In the genomic region with DNA sequence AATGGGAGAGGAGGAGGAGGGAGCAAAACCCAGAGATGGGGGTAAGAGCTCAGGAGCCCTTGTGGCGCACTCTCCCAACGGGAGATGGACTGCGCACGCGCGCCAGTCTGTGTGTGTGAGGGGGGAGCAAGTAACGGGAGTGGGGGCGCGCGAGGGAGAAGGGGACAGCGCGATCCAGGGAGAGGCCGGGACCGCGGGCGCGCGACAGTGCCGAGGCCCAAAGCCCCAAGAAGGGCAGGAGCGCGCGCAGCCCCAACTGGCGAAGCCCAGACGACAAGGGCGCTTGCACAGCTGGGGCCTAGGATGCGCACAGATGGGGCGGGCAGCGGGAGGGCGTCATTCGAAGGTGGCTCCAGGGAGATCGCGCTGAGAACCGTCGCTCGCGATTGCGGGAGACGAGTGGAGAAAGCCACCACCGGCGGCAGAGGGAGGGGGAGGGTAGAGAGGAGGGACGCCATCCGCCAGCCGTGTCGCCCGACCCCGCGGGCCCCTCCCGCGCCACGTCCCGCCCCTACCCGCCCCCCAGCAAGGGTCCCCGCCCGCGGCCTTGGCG, we compare ENCODE assay signal across 8 mouse cellular contexts. TPM values are rescaled to one million over a fixed set of nuclear protein-coding genes. Genes with fewer than 3 reads are reported as not detected.
DNase-seq lines count a peak whose midpoint lies in the region; ATAC-seq and TF ChIP-seq lines count a peak whose summit lies in the region.

No protein-coding gene starts in this region.

- no peak for TF ChIP-seq CTCF in bone marrow, adult 2 months (IDR thresholded peaks at IDR 0.05; ENCODE audit: control insufficient read depth, insufficient read depth, low read length)

- peak; percentile 81 for ATAC-seq in embryonic facial prominence, embryonic 14.5 days (ENCODE audit: low read depth)
- peak; percentile 70 for ATAC-seq in limb, embryonic 13.5 days (ENCODE audit: low FRiP score, low read depth)
- ATAC-seq in midbrain, embryonic 15.5 days (replicated peaks) = peak; percentile 86

- H3K27me3 ChIP-seq in embryonic facial prominence, embryonic 14.5 days (replicated peaks; ENCODE audit: control insufficient read depth, insufficient read depth, low read length) = no peaks in the 10 kb centered on the region; the same call in 1 of the 2 replicates
- H3K27me3 ChIP-seq in limb, embryonic 13.5 days = peaks cover 15% of the 10 kb centered on the region; the same call in 1 of the 2 replicates
- no peaks in the 10 kb centered on the region for H3K27me3 ChIP-seq in midbrain, embryonic 15.5 days (replicated peaks)

- H3K4me1 ChIP-seq in bone marrow, adult 2 months (ENCODE audit: control insufficient read depth, insufficient read depth, low read length) = no peaks in the 10 kb centered on the region
- H3K4me1 ChIP-seq in embryonic facial prominence, embryonic 14.5 days (ENCODE audit: control insufficient read depth, insufficient read depth, low read length) = peaks cover 4% of the 10 kb centered on the region; the same call in 1 of the 2 replicates
- peaks cover 11% of the 10 kb centered on the region; the same call in 1 of the 2 replicates for H3K4me1 ChIP-seq in limb, embryonic 13.5 days
- peaks cover 16% of the 10 kb centered on the region for H3K4me1 ChIP-seq in midbrain, embryonic 15.5 days

- peak; percentile 81 for DNase-seq in A20 (ENCODE audit: low read depth, low spot score)
- DNase-seq in embryonic facial prominence, embryonic 14.5 days (ENCODE audit: low spot score) = peak; percentile 90
- peak; percentile 65 for DNase-seq in heart, adult 8-10 months (ENCODE audit: low spot score)
- peak; percentile 71 for DNase-seq in kidney, adult 8-10 months
- peak; percentile 64 to 67 for DNase-seq in spleen, adult 18-20 months

- peak overlapping the region; percentile 98 for H3K4me3 ChIP-seq in bone marrow, adult 2 months (replicated peaks; ENCODE audit: control insufficient read depth, low read depth, low read length)
- H3K4me3 ChIP-seq in embryonic facial prominence, embryonic 14.5 days (ENCODE audit: low read depth, low read length) = peak overlapping the region; percentile 61
- peak overlapping the region; percentile 59 for H3K4me3 ChIP-seq in limb, embryonic 13.5 days
- peak overlapping the region; percentile 60 for H3K4me3 ChIP-seq in midbrain, embryonic 15.5 days

- H3K9ac ChIP-seq in embryonic facial prominence, embryonic 14.5 days (ENCODE audit: low read depth, low read length) = peak overlapping the region; percentile 85
- H3K9ac ChIP-seq in limb, embryonic 13.5 days = peak overlapping the region; percentile 77
- peak overlapping the region; percentile 62 for H3K9ac ChIP-seq in midbrain, embryonic 15.5 days

- H3K4me2 ChIP-seq in embryonic facial prominence, embryonic 14.5 days (ENCODE audit: low read depth, low read length) = peak overlapping the region; percentile 63
- peak overlapping the region; percentile 64 for H3K4me2 ChIP-seq in limb, embryonic 13.5 days (replicated peaks)
- H3K4me2 ChIP-seq in midbrain, embryonic 15.5 days = peak overlapping the region; percentile 54

- H3K27ac ChIP-seq in bone marrow, adult 2 months (ENCODE audit: control insufficient read depth, insufficient read depth, low read depth, low read length, poor library complexity) = peak overlapping the region; percentile 95
- H3K27ac ChIP-seq in embryonic facial prominence, embryonic 14.5 days (replicated peaks; ENCODE audit: low read depth, low read length) = peak overlapping the region; percentile 94
- peak overlapping the region; percentile 93 for H3K27ac ChIP-seq in limb, embryonic 13.5 days
- H3K27ac ChIP-seq in midbrain, embryonic 15.5 days = peak overlapping the region; percentile 97

- WGBS in bone marrow, adult 2 months = 11% methylated on average over 30 of the region's 56 CpGs
- 38% methylated on average over 14 of the region's 56 CpGs for WGBS in embryonic facial prominence, embryonic 14.5 days
- WGBS in limb, embryonic 13.5 days = 10% methylated on average over 38 of the region's 56 CpGs
- WGBS in midbrain, embryonic 15.5 days = 25% methylated on average over 40 of the region's 56 CpGs

- H3K36me3 ChIP-seq in embryonic facial prominence, embryonic 14.5 days (ENCODE audit: control insufficient read depth, insufficient read depth, low read length) = no peaks in the 10 kb centered on the region
- no peaks in the 10 kb centered on the region for H3K36me3 ChIP-seq in limb, embryonic 13.5 days
- no peaks in the 10 kb centered on the region for H3K36me3 ChIP-seq in midbrain, embryonic 15.5 days (replicated peaks)

- H3K9me3 ChIP-seq in embryonic facial prominence, embryonic 14.5 days (ENCODE audit: control insufficient read depth, low read length) = no peaks in the 10 kb centered on the region
- no peaks in the 10 kb centered on the region for H3K9me3 ChIP-seq in limb, embryonic 13.5 days
- no peaks in the 10 kb centered on the region for H3K9me3 ChIP-seq in midbrain, embryonic 15.5 days

- peak; percentile 31; the same call in 1 of the 2 replicates for TF ChIP-seq POLR2A in bone marrow, adult 2 months (IDR thresholded peaks at IDR 0.05; ENCODE audit: borderline replicate concordance, control insufficient read depth, low read depth, low read length)

RNA-seq across cellular contexts. Expression of gene Opn1mw, which starts 42.2 kb away (rescaled TPM):
- polyA plus RNA-seq in bone marrow, adult 2 months (2011; ENCODE audit: insufficient read depth, insufficient read length, low replicate concordance, missing spikeins) = not detected in 2 replicates
- not detected in 2 replicates for polyA plus RNA-seq in embryonic facial prominence, embryonic 14.5 days (2014; fragmentation: Nextera tagmentation; extraction: Ambion mirVana)
- not detected for total RNA-seq in heart, adult 8-10 months (2022)
- polyA plus RNA-seq in limb, embryonic 13.5 days (2015; fragmentation: Nextera tagmentation; extraction: Ambion mirVana) = not detected in 2 replicates
- polyA plus RNA-seq in midbrain, embryonic 15.5 days (2015; fragmentation: Nextera tagmentation; extraction: Ambion mirVana) = not detected in 2 replicates

RNA-seq across cellular contexts. Expression of gene Mecp2, which starts 50.1 kb away (rescaled TPM):
- 13.2 and 15.1 TPM in 2 replicates for polyA plus RNA-seq in bone marrow, adult 2 months (2011; ENCODE audit: insufficient read depth, insufficient read length, low replicate concordance, missing spikeins)
- polyA plus RNA-seq in embryonic facial prominence, embryonic 14.5 days (2014; fragmentation: Nextera tagmentation; extraction: Ambion mirVana) = 10.4 and 11.3 TPM in 2 replicates
- total RNA-seq in heart, adult 8-10 months (2022) = 10 to 100 TPM; 25.3 to 36.9 (median 31.0) TPM
- 12.5 and 12.8 TPM in 2 replicates for polyA plus RNA-seq in limb, embryonic 13.5 days (2015; fragmentation: Nextera tagmentation; extraction: Ambion mirVana)
- polyA plus RNA-seq in midbrain, embryonic 15.5 days (2015; fragmentation: Nextera tagmentation; extraction: Ambion mirVana) = 15.7 and 17.0 TPM in 2 replicates

Comparison
In these comparisons a context has a peak if more than half of its experiments do, and no peak if none do; other contexts are left out.
1. Peak in every context shown above with its lines: DNase-seq, ATAC-seq, H3K4me3 ChIP-seq and H3K27ac ChIP-seq.